Mouse (Mus musculus): Measurements from ENCODE around the gene Msx3. TPM values are rescaled to one million over a fixed set of nuclear protein-coding genes. Genes with fewer than 3 reads are reported as not detected.

The Msx3 gene
- not detected in 2 replicates for polyA plus RNA-seq (2012; rRNA removed)

GRCm38 (mm10) chr7:140048361-140049114, at the start of gene Msx3:
Gene Msx3 (minus strand): TSS chr7:140049089.

GRCm38 (mm10) chr7:140092924-140093528, 44.1 kb upstream of the Msx3 start, which contains the start of gene Prap1:
Gene Prap1 (plus strand): TSS chr7:140093395.

GRCm38 (mm10) chr7:140082242-140082678, 33.4 kb upstream of the Msx3 start, which contains the start of gene Caly:
Gene Caly (minus strand): TSS chr7:140082548.

GRCm38 (mm10) chr7:140036281-140037170, 12.4 kb downstream of the Msx3 start, which contains the start of the genes Zfp511 and Tubgcp2:
Gene Zfp511 (plus strand): TSS chr7:140036391.
Gene Tubgcp2 (minus strand): TSS chr7:140036669.

Other genes with a start within 250 kb of the Msx3 start
- gene Adgra1, start 214.9 kb downstream of the Msx3 start, polyA plus RNA-seq (2012; rRNA removed): 0.01 TPM in 1 of 2 replicates, not detected in the other
- 0.01 TPM in 1 of 2 replicates, not detected in the other for gene Kndc1, start 154.4 kb downstream of the Msx3 start, polyA plus RNA-seq (2012; rRNA removed)
- not detected in 2 replicates for gene Utf1, start 105.3 kb downstream of the Msx3 start, polyA plus RNA-seq (2012; rRNA removed)
- 0.02 and 0.03 TPM in 2 replicates for gene 6430531B16Rik, start 70.3 kb downstream of the Msx3 start, polyA plus RNA-seq (2012; rRNA removed)
- gene Adam8, start 56.5 kb downstream of the Msx3 start, polyA plus RNA-seq (2012; rRNA removed): 4.0 and 5.6 TPM in 2 replicates
- 23.0 and 29.2 TPM in 2 replicates for gene Zfp511, start 12.7 kb downstream of the Msx3 start, polyA plus RNA-seq (2012; rRNA removed)
- gene Tubgcp2, start 12.4 kb downstream of the Msx3 start, polyA plus RNA-seq (2012; rRNA removed): 12.7 and 13.4 TPM in 2 replicates
- 0.10 and 0.16 TPM in 2 replicates for gene Caly, start 33.5 kb upstream of the Msx3 start, polyA plus RNA-seq (2012; rRNA removed)
- 0.13 and 2.6 TPM in 2 replicates for gene Prap1, start 44.3 kb upstream of the Msx3 start, polyA plus RNA-seq (2012; rRNA removed)
- gene Fuom, start 53.4 kb upstream of the Msx3 start, polyA plus RNA-seq (2012; rRNA removed): 41.2 and 46.1 TPM in 2 replicates
- 23.8 and 27.8 TPM in 2 replicates for gene Paox, start 66.7 kb upstream of the Msx3 start, polyA plus RNA-seq (2012; rRNA removed)
- gene Echs1, start 67.4 kb upstream of the Msx3 start, polyA plus RNA-seq (2012; rRNA removed): 112 and 123 TPM in 2 replicates
- 15.7 and 16.2 TPM in 2 replicates for gene Mtg1, start 88.5 kb upstream of the Msx3 start, polyA plus RNA-seq (2012; rRNA removed)
- gene Sprn, start 105.8 kb upstream of the Msx3 start, polyA plus RNA-seq (2012; rRNA removed): 0.01 and 0.04 TPM in 2 replicates
- gene Olfr522, start 115.7 kb upstream of the Msx3 start, polyA plus RNA-seq (2012; rRNA removed): not detected in 2 replicates
- gene Olfr523, start 124.1 kb upstream of the Msx3 start, polyA plus RNA-seq (2012; rRNA removed): not detected in 2 replicates
- gene Olfr524, start 156.9 kb upstream of the Msx3 start, polyA plus RNA-seq (2012; rRNA removed): not detected in 2 replicates
- 0.05 and 0.06 TPM in 2 replicates for gene Cd163l1, start 169.2 kb upstream of the Msx3 start, polyA plus RNA-seq (2012; rRNA removed)
- gene 5830411N06Rik, start 198.2 kb upstream of the Msx3 start, polyA plus RNA-seq (2012; rRNA removed): 0.01 TPM in 1 of 2 replicates, not detected in the other

All from liver, embryonic 18 days (tissue).